Mouse (Mus musculus) MEL (cell line): ENCODE results near the gene Krtap19-4. TPM values are rescaled to one million over a fixed set of nuclear protein-coding genes. Genes with fewer than 3 reads are reported as not detected.

Source experiments
- DNase-seq: peaks from one replicate; pipeline ENCODE4 v3.0.0; 2011; ENCODE audit warnings: low read depth, low spot score
- H3K27ac ChIP-seq: 2 replicates; pipeline ENCODE4 v1.5.1; 2012; ENCODE audit warnings: low read depth, mild to moderate bottlenecking, control low read depth, low read length, moderate library complexity; ENCODE audit not compliant: control insufficient read depth
- H3K27me3 ChIP-seq, 2 experiments: fragments of 150-350 bp in 1 of 2; sonication (generic) in 1 of 2; 2 replicates each; pipeline ENCODE4 v1.6.1; 2012; ENCODE audit warnings: low read length in 2 of 2, mild to moderate bottlenecking in 2 of 2, improper control_type of control experiment in 1 of 2, moderate library complexity in 1 of 2; ENCODE audit not compliant: insufficient read depth in 2 of 2, control insufficient read depth in 1 of 2
- H3K36me3 ChIP-seq, 2 experiments: 2 replicates each; pipeline ENCODE4 v1.6.1; 2012 to 2014; ENCODE audit warnings: low read length in 2 of 2, improper control_type of control experiment in 1 of 2, inconsistent platforms in 1 of 2, mild to moderate bottlenecking in 1 of 2; ENCODE audit not compliant: insufficient read depth in 2 of 2, control insufficient read depth in 1 of 2
- H3K4me1 ChIP-seq, 2 experiments: fragments of 150-350 bp in 1 of 2; sonication (generic) in 1 of 2; 2 replicates each; pipeline ENCODE4 v1.6.1; 2012; ENCODE audit warnings: low read length in 2 of 2, improper control_type of control experiment in 1 of 2, mild to moderate bottlenecking in 1 of 2; ENCODE audit not compliant: insufficient read depth in 2 of 2, control insufficient read depth in 1 of 2
- H3K4me3 ChIP-seq, 2 experiments: fragments of 150-350 bp in 1 of 2; sonication (generic) in 1 of 2; 2 replicates each; pipeline ENCODE4 v1.5.1; 2012; ENCODE audit warnings: low read depth in 2 of 2, low read length in 2 of 2, mild to moderate bottlenecking in 2 of 2, moderate library complexity in 2 of 2, control low read depth in 1 of 2, improper control_type of control experiment in 1 of 2; ENCODE audit not compliant: control insufficient read depth in 1 of 2, insufficient read depth in 1 of 2
- H3K79me2 ChIP-seq: 2 replicates; pipeline ENCODE4 v1.6.1; 2012; ENCODE audit warnings: mild to moderate bottlenecking, low read length, moderate library complexity; ENCODE audit not compliant: control insufficient read depth, poor library complexity, insufficient read depth
- H3K9ac ChIP-seq: 2 replicates; pipeline ENCODE4 v1.6.1; 2012; ENCODE audit warnings: low read depth, mild to moderate bottlenecking, control low read depth, low read length, moderate library complexity; ENCODE audit not compliant: control insufficient read depth, poor library complexity, severe bottlenecking
- H3K9me3 ChIP-seq: fragments of 150-350 bp; sonication (generic); replicated peaks from 2 replicates; pipeline ENCODE4 v1.6.1; 2012; ENCODE audit warnings: mild to moderate bottlenecking, low read length, improper control_type of control experiment, moderate library complexity; ENCODE audit not compliant: insufficient read depth
- BHLHE40 ChIP-seq: IDR thresholded peaks from 2 replicates; pipeline ENCODE4 v1.6.1; 2012; ENCODE audit warnings: low read depth, mild to moderate bottlenecking, inconsistent platforms, low read length, improper control_type of control experiment, borderline replicate concordance
- CHD1 ChIP-seq: IDR thresholded peaks from 2 replicates; pipeline ENCODE4 v1.6.1; 2012; ENCODE audit warnings: low read depth, mild to moderate bottlenecking, inconsistent platforms, low read length, improper control_type of control experiment
- CTCF ChIP-seq, 3 experiments: IDR thresholded peaks in 2 of 3; conservative IDR thresholded peaks in 1 of 3; 2 replicates each; pipeline ENCODE4 v1.5.1; 2011 to 2012; ENCODE audit warnings: low read length in 3 of 3, low read depth in 2 of 3, mild to moderate bottlenecking in 2 of 3, improper control_type of control experiment in 1 of 3, inconsistent platforms in 1 of 3, mixed read lengths in 1 of 3, moderate library complexity in 1 of 3; ENCODE audit not compliant: control insufficient read depth in 1 of 3, insufficient read depth in 1 of 3, poor library complexity in 1 of 3, severe bottlenecking in 1 of 3
- E2F4 ChIP-seq: IDR thresholded peaks from 2 replicates; pipeline ENCODE4 v1.6.1; 2011; ENCODE audit warnings: low read depth, low read length, improper control_type of control experiment, borderline replicate concordance
- ELF1 ChIP-seq: IDR thresholded peaks from 2 replicates; pipeline ENCODE4 v1.6.1; 2014; ENCODE audit warnings: low read depth, mild to moderate bottlenecking, inconsistent platforms, low read length, improper control_type of control experiment, moderate library complexity
- GATA1 ChIP-seq: IDR thresholded peaks from 2 replicates; pipeline ENCODE4 v1.6.1; 2011; ENCODE audit warnings: low read depth, low read length, improper control_type of control experiment
- HCFC1 ChIP-seq: IDR thresholded peaks from 2 replicates; pipeline ENCODE4 v1.6.1; 2012; ENCODE audit warnings: low read depth, mild to moderate bottlenecking, inconsistent platforms, low read length, improper control_type of control experiment, moderate library complexity
- MAFK ChIP-seq: IDR thresholded peaks from 2 replicates; pipeline ENCODE4 v1.6.1; 2011; ENCODE audit warnings: low read depth, mild to moderate bottlenecking, low read length, improper control_type of control experiment, borderline replicate concordance
- MAX ChIP-seq: IDR thresholded peaks from 2 replicates; pipeline ENCODE4 v1.6.1; 2011; ENCODE audit warnings: low read length, improper control_type of control experiment
- MEF2A ChIP-seq: IDR thresholded peaks from 2 replicates; pipeline ENCODE4 v1.6.1; 2014; ENCODE audit warnings: low read depth, mild to moderate bottlenecking, inconsistent platforms, low read length, improper control_type of control experiment; ENCODE audit not compliant: poor library complexity, insufficient replicate concordance, severe bottlenecking; ENCODE audit errors: extremely low read depth
- MXI1 ChIP-seq: IDR thresholded peaks from 2 replicates; pipeline ENCODE4 v1.6.1; 2011; ENCODE audit warnings: mild to moderate bottlenecking, low read depth, low read length, improper control_type of control experiment
- MYB ChIP-seq: IDR thresholded peaks from 2 replicates; pipeline ENCODE4 v1.6.1; 2011; ENCODE audit warnings: mild to moderate bottlenecking, low read depth, low read length, improper control_type of control experiment
- NRF1 ChIP-seq: IDR thresholded peaks from 2 replicates; pipeline ENCODE4 v1.6.1; 2014; ENCODE audit warnings: low read depth, mild to moderate bottlenecking, inconsistent platforms, low read length, improper control_type of control experiment, moderate library complexity; ENCODE audit not compliant: poor library complexity, insufficient read depth, severe bottlenecking
- POLR2AphosphoS5 ChIP-seq: IDR thresholded peaks from 2 replicates; pipeline ENCODE4 v1.6.1; 2012; ENCODE audit warnings: low read depth, borderline replicate concordance, mild to moderate bottlenecking, inconsistent platforms, low read length, moderate library complexity, mixed read lengths
- RAD21 ChIP-seq: IDR thresholded peaks from 2 replicates; pipeline ENCODE4 v1.6.1; 2011; ENCODE audit warnings: mild to moderate bottlenecking, low read depth, low read length, improper control_type of control experiment
- SIN3A ChIP-seq: IDR thresholded peaks from 2 replicates; pipeline ENCODE4 v1.6.1; 2012; ENCODE audit warnings: low read length, improper control_type of control experiment, inconsistent platforms
- SMC3 ChIP-seq: IDR thresholded peaks from 2 replicates; pipeline ENCODE4 v1.6.1; 2011; ENCODE audit warnings: low read depth, low read length, improper control_type of control experiment
- TCF12 ChIP-seq: IDR thresholded peaks from 2 replicates; pipeline ENCODE4 v1.6.1; 2014; ENCODE audit warnings: low read depth, mild to moderate bottlenecking, inconsistent platforms, low read length, improper control_type of control experiment, moderate library complexity
- UBTF ChIP-seq: IDR thresholded peaks from 2 replicates; pipeline ENCODE4 v1.6.1; 2012; ENCODE audit warnings: low read depth, mild to moderate bottlenecking, inconsistent platforms, low read length, improper control_type of control experiment, moderate library complexity, borderline replicate concordance; ENCODE audit not compliant: insufficient read depth
- USF1 ChIP-seq: IDR thresholded peaks from 2 replicates; pipeline ENCODE4 v1.6.1; 2014; ENCODE audit warnings: low read depth, mild to moderate bottlenecking, inconsistent platforms, low read length, improper control_type of control experiment, moderate library complexity
- ZKSCAN1 ChIP-seq: IDR thresholded peaks from 2 replicates; pipeline ENCODE4 v1.6.1; 2012; ENCODE audit warnings: low read depth, mild to moderate bottlenecking, inconsistent platforms, low read length, improper control_type of control experiment, moderate library complexity
- ZMIZ1 ChIP-seq: IDR thresholded peaks from 2 replicates; pipeline ENCODE4 v1.6.1; 2012; ENCODE audit warnings: low read depth, mild to moderate bottlenecking, inconsistent platforms, low read length, improper control_type of control experiment, moderate library complexity
- ZNF384 ChIP-seq: IDR thresholded peaks from 2 replicates; pipeline ENCODE4 v1.6.1; 2012; ENCODE audit warnings: low read depth, mild to moderate bottlenecking, inconsistent platforms, low read length, improper control_type of control experiment
- polyA plus RNA-seq, 2 experiments: library from polyadenylated mRNA; stranded (reverse) in 1 of 2; unstranded in 1 of 2; fragments of >175 nt in 1 of 2; fragments of >200 nt in 1 of 2; gene quantifications; 2 replicates each; pipeline versions ENCODE4 v1.2.1 to v1.2.4; 2012; ENCODE audit warnings: low replicate concordance in 2 of 2, low read depth in 1 of 2; ENCODE audit not compliant: insufficient read length in 2 of 2, insufficient read depth in 1 of 2, missing spikeins in 1 of 2
- total RNA-seq: library from RNA; depleted of rRNA; stranded (reverse); fragments of 300-350 nt; gene quantifications from 2 replicates; pipeline ENCODE4 v1.2.3, GENCODE M21; 2012; rRNA removed

Krtap19-4 gene
- total RNA-seq = not detected in 2 replicates
- polyA plus RNA-seq = not detected

DNA sequence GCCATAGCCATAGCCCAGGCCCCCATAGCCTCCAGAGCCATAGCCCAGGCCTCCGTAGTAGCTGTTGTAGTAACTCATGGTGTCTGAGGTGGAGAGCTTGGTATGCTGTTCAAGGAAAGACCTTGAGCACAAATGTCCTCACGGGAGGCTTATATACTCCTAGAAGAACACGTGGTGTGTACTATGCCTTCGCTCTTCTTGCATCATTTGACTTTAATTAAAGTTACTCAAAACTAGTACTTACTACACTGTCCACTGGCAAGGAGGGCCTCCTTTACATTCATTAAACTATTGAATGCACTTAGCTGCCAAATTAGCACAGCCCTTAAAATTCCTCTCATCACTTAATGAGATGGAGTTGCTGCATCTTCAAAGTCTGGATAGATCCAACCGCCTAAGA, at the start of gene Krtap19-4:
TSS of gene Krtap19-4 (minus strand) at position 101 of the 400 bp plus-strand sequence.
- H3K27ac ChIP-seq = no peak within 1 kb of the TSS
- no peak for DNase-seq
- H3K4me1 ChIP-seq = no peaks in the 10 kb centered on the region
- H3K9ac ChIP-seq = no peak within 1 kb of the TSS
- H3K36me3 ChIP-seq = no peaks in the 10 kb centered on the region
- H3K9me3 ChIP-seq = no peaks in the 10 kb centered on the region
- no peak within 1 kb of the TSS for H3K4me3 ChIP-seq
- H3K27me3 ChIP-seq = no peaks in the 10 kb centered on the region
- TF ChIP-seq NRF1 (no peak), SIN3A (no peak), ELF1 (no peak), BHLHE40 (no peak), MYB (no peak), ZNF384 (no peak), RAD21 (no peak), MAFK (no peak), MXI1 (no peak), ZKSCAN1 (no peak), CTCF (IDR thresholded peaks at IDR 0.05 in 2 of 3, conservative IDR thresholded peaks at IDR 0.05 in 1 of 3; ENCODE audit: control insufficient read depth in 1 of 3, insufficient read depth in 1 of 3, low read depth in 2 of 3, low read length in 3 of 3, poor library complexity in 1 of 3, severe bottlenecking in 1 of 3) (no peak), TCF12 (no peak), UBTF (no peak), GATA1 (no peak), POLR2AphosphoS5 (no peak), SMC3 (no peak), MAX (no peak)
- no peaks in the 10 kb centered on the region for H3K79me2 ChIP-seq

GRCm38 (mm10) chr16:88932165-88932564, 47.3 kb upstream of the Krtap19-4 start, which contains the start of gene Krtap19-9b:
Gene Krtap19-9b (minus strand): TSS chr16:88932265.
- no peak within 1 kb of the TSS for H3K9ac ChIP-seq
- no peak within 1 kb of the TSS for H3K4me3 ChIP-seq
- no peak for TF ChIP-seq NRF1
- TF ChIP-seq USF1 = no peak
- TF ChIP-seq ZNF384 = no peak
- TF ChIP-seq MAX = no peak
- TF ChIP-seq HCFC1 = no peak
- no peak for TF ChIP-seq ELF1
- no peak for TF ChIP-seq MEF2A
- TF ChIP-seq E2F4 = no peak
- TF ChIP-seq MXI1 = no peak
- no peak for TF ChIP-seq RAD21
- no peak for TF ChIP-seq ZMIZ1
- no peak for TF ChIP-seq MAFK
- TF ChIP-seq CHD1 = no peak
- TF ChIP-seq, all 39 proteins: peak for 0

More at GRCm38 (mm10) chr16:88932165-88932564, 47.3 kb upstream of the Krtap19-4 start, which contains the start of gene Krtap19-9b:
- DNase-seq = no peak
- Histone ChIP-seq H3K4me1 (no peaks in the 10 kb centered on the region), H3K79me2 (no peaks in the 10 kb centered on the region), H3K27ac (no peak within 1 kb of the TSS), H3K36me3 (no peaks in the 10 kb centered on the region), H3K9me3 (no peaks in the 10 kb centered on the region), H3K27me3 (no peaks in the 10 kb centered on the region)
